Mouse (Mus musculus) thymus, adult 2 months (tissue): ENCODE measurements around the gene Gm49361. TPM values are rescaled to one million over a fixed set of nuclear protein-coding genes. Genes with fewer than 3 reads are reported as not detected.

ENCODE experiments used
- DNase-seq: peaks from one replicate; pipeline ENCODE4 v3.0.0; 2021
- H3K27ac ChIP-seq: fragments of 200-500 bp; 2 replicates; pipeline ENCODE4 v1.5.1; 2012; ENCODE audit warnings: low read length, control low read depth; ENCODE audit not compliant: control insufficient read depth, insufficient read depth
- H3K27me3 ChIP-seq: fragments of 200-500 bp; 2 replicates; pipeline ENCODE4 v1.6.1; 2012; ENCODE audit warnings: mild to moderate bottlenecking, low read length, moderate library complexity, mixed read lengths; ENCODE audit not compliant: control insufficient read depth, insufficient read depth
- H3K36me3 ChIP-seq: fragments of 200-500 bp; 2 replicates; pipeline ENCODE4 v1.6.1; 2012; ENCODE audit warnings: mild to moderate bottlenecking, low read length, moderate library complexity; ENCODE audit not compliant: control insufficient read depth, insufficient read depth
- H3K4me1 ChIP-seq: fragments of 200-500 bp; replicated peaks from 2 replicates; pipeline ENCODE4 v1.6.1; 2012; ENCODE audit warnings: low read length; ENCODE audit not compliant: control insufficient read depth, insufficient read depth
- H3K4me3 ChIP-seq: fragments of 200-500 bp; 2 replicates; pipeline ENCODE4 v1.5.1; 2012; ENCODE audit warnings: mild to moderate bottlenecking, low read length, control low read depth, moderate library complexity; ENCODE audit not compliant: control insufficient read depth, insufficient read depth
- CTCF ChIP-seq: fragments of 200-500 bp; IDR thresholded peaks from 2 replicates; pipeline ENCODE4 v1.5.1; 2012; ENCODE audit warnings: mild to moderate bottlenecking, control low read depth, low read length, moderate library complexity, borderline replicate concordance; ENCODE audit not compliant: control insufficient read depth, poor library complexity, insufficient read depth; ENCODE audit errors: extremely low read depth
- POLR2A ChIP-seq: fragments of 200-500 bp; IDR thresholded peaks from 2 replicates; pipeline ENCODE4 v1.6.1; 2012; ENCODE audit warnings: mild to moderate bottlenecking, low read length, control low read depth, moderate library complexity; ENCODE audit not compliant: control insufficient read depth, poor library complexity, insufficient read depth; ENCODE audit errors: extremely low read depth
- WGBS: fragments of 180-500 bp; shearing (Covaris S2); methylation state at CpG from one replicate; pipeline ENCODE4 v1.1.7; 2018; 5-methylcytosine and 5-hydroxymethylcytosine counted together
- polyA plus RNA-seq: library from polyadenylated mRNA; depleted of rRNA; stranded (reverse); fragments of >200 nt; gene quantifications from 2 replicates; pipeline ENCODE4 v1.2.3, GENCODE M21; 2012

The Gm49361 gene
- polyA plus RNA-seq, 1 experiment = not detected

GRCm38 (mm10) chr14:57749501-57749900, 3.6 kb upstream of the Gm49361 start:
- no peaks in the 10 kb centered on the region for H3K36me3 ChIP-seq
- H3K27ac ChIP-seq = no peak overlapping the region
- 69% methylated on average over 2 of the region's 2 CpGs for WGBS

DNA sequence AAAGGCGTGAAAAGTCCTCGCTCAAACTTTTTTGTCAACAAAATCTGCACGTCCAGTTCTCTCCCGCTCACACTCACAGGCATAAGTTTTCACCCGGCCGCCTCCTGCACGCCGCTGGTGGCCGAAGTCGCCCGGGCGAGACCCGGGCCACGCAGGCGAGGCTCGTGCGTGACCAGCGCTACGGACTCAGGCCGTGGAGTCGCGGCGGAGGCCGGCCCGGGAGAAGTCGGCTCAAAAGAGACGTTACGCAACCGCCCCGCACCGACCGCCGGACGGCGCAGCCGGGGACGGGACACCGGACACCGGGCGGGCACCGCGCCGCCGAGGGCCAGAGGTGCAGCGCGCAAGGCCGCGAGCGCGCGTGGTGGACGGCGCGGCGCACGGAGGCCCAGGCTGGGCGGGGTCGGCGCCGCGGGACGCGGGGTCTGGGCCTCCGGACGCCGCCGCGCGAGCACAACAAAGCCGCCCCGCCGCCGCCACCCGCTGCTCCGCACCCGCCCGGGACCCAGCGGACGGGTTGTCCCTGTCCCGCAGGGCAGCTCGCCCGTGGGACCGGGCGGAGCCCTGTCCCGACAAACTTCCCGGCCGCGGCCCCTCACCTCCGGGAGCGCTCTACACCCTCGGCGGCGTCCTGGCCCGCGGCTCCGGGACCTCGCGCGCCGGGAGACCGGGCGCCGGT, 473 bp downstream of the Gm49361 start:
- peak overlapping the region; percentile 76 for H3K4me3 ChIP-seq
- H3K27me3 ChIP-seq = peaks cover 3% of the 10 kb centered on the region; the same call in 1 of the 2 replicates
- H3K27ac ChIP-seq = no peak overlapping the region
- H3K36me3 ChIP-seq = no peaks in the 10 kb centered on the region
- H3K4me1 ChIP-seq = peaks cover 7% of the 10 kb centered on the region
- 0 out of 2 replicates have a peak, but pooled peaks have one; percentile 7 for TF ChIP-seq CTCF
- TF ChIP-seq POLR2A = no peak
- under 1% methylated on average over 103 of the region's 103 CpGs for WGBS
- no peak for DNase-seq

More at GRCm38 (mm10) chr14:57749501-57749900, 3.6 kb upstream of the Gm49361 start:
- Histone ChIP-seq H3K27me3 (peaks cover 3% of the 10 kb centered on the region; the same call in 1 of the 2 replicates), H3K4me3 (no peak overlapping the region), H3K4me1 (peaks cover 7% of the 10 kb centered on the region)
- TF ChIP-seq CTCF = no peak
- TF ChIP-seq POLR2A = no peak
- DNase-seq = no peak

- H3K36me3 ChIP-seq = no peaks in the 10 kb centered on the region
- TF ChIP-seq CTCF = no peak
- TF ChIP-seq POLR2A = no peak
- DNase-seq = no peak
- peaks cover 7% of the 10 kb centered on the region for H3K4me1 ChIP-seq
- H3K27me3 ChIP-seq = peaks cover 3% of the 10 kb centered on the region; the same call in 1 of the 2 replicates
- WGBS = 14% methylated on average over 8 of the region's 8 CpGs
- no peak overlapping the region for H3K4me3 ChIP-seq
- H3K27ac ChIP-seq = no peak overlapping the region
These were observed 1.4 kb downstream of the Gm49361 start for GRCm38 (mm10) chr14:57744547-57744946.

GRCm38 (mm10) chr14:57740651-57741050, 5.3 kb downstream of the Gm49361 start:
- Histone ChIP-seq H3K27me3 (peaks cover 3% of the 10 kb centered on the region; the same call in 1 of the 2 replicates), H3K27ac (no peak overlapping the region), H3K4me3 (no peak overlapping the region), H3K36me3 (no peaks in the 10 kb centered on the region), H3K4me1 (peaks cover 4% of the 10 kb centered on the region; the same call in 1 of the 2 replicates)
- DNase-seq = no peak
- 94% methylated on average over 8 of the region's 8 CpGs for WGBS
- TF ChIP-seq POLR2A (no peak), CTCF (no peak)

GRCm38 (mm10) chr14:57737089-57737488, 8.8 kb downstream of the Gm49361 start:
- TF ChIP-seq CTCF (no peak), POLR2A (no peak)
- DNase-seq = no peak
- H3K36me3 ChIP-seq = no peaks in the 10 kb centered on the region
- H3K4me3 ChIP-seq = no peak overlapping the region
- no peaks in the 10 kb centered on the region for H3K27me3 ChIP-seq
- no peak overlapping the region for H3K27ac ChIP-seq
- H3K4me1 ChIP-seq = no peaks in the 10 kb centered on the region

- TF ChIP-seq CTCF (no peak), POLR2A (no peak)
- no peak overlapping the region for H3K4me3 ChIP-seq
- H3K4me1 ChIP-seq = peaks cover 3% of the 10 kb centered on the region; the same call in 1 of the 2 replicates
- H3K27ac ChIP-seq = no peak overlapping the region
- no peak for DNase-seq
- 68% methylated on average over 4 of the region's 4 CpGs for WGBS
- H3K27me3 ChIP-seq = no peaks in the 10 kb centered on the region
- no peaks in the 10 kb centered on the region for H3K36me3 ChIP-seq
These were observed 9.8 kb downstream of the Gm49361 start for GRCm38 (mm10) chr14:57736141-57736540.
